Mouse (Mus musculus) heart, postnatal 0 days (tissue): ENCODE measurements around the gene Pdlim7. TPM values are rescaled to one million over a fixed set of nuclear protein-coding genes. Genes with fewer than 3 reads are reported as not detected.

Experiments used
- ATAC-seq: fragments of 200-750 bp; cut with Nextera tagmentation; 2 replicates; pipeline ENCODE4 v1.8.0; 2017; ENCODE audit warnings: low read depth, moderate number of reproducible peaks, moderate library complexity; ENCODE audit not compliant: insufficient read depth
- DNase-seq: peaks from one replicate; pipeline ENCODE4 v3.0.0-alpha.2; 2016; ENCODE audit warnings: low spot score
- H3K27ac ChIP-seq: fragments of 300-500 bp; sonication (generic); 2 replicates; pipeline ENCODE4 v1.5.1; 2014; ENCODE audit warnings: low read depth, mild to moderate bottlenecking
- H3K27me3 ChIP-seq: fragments of 300-500 bp; sonication (generic); 2 replicates; pipeline ENCODE4 v1.6.1; 2014; ENCODE audit warnings: low read length, mixed read lengths; ENCODE audit not compliant: control insufficient read depth, insufficient read depth
- H3K36me3 ChIP-seq: fragments of 300-500 bp; sonication (generic); replicated peaks from 2 replicates; pipeline ENCODE4 v1.6.1; 2014; ENCODE audit warnings: low read length, mixed read lengths; ENCODE audit not compliant: control insufficient read depth, insufficient read depth
- H3K4me1 ChIP-seq: fragments of 300-500 bp; sonication (generic); 2 replicates; pipeline ENCODE4 v1.6.1; 2014; ENCODE audit warnings: antibody characterized with exemption; ENCODE audit not compliant: control insufficient read depth, insufficient read depth
- H3K4me2 ChIP-seq: fragments of 300-500 bp; sonication (generic); 2 replicates; pipeline ENCODE4 v1.6.1; 2014; ENCODE audit warnings: low read depth, mild to moderate bottlenecking, low read length, moderate library complexity
- H3K4me3 ChIP-seq: fragments of 300-500 bp; sonication (generic); 2 replicates; pipeline ENCODE4 v1.5.1; 2014; ENCODE audit warnings: low read depth, low read length
- H3K9ac ChIP-seq: fragments of 300-500 bp; sonication (generic); replicated peaks from 2 replicates; pipeline ENCODE4 v1.6.1; 2014; ENCODE audit warnings: low read depth, low read length, mixed read lengths
- H3K9me3 ChIP-seq: fragments of 300-500 bp; sonication (generic); replicated peaks from 2 replicates; pipeline ENCODE4 v1.6.1; 2016; ENCODE audit warnings: low read length; ENCODE audit not compliant: control insufficient read depth
- CTCF ChIP-seq: IDR thresholded peaks from 2 replicates; pipeline ENCODE4 v1.5.1; 2016; ENCODE audit warnings: antibody characterized with exemption, control low read depth, low read depth
- EP300 ChIP-seq: IDR thresholded peaks from 2 replicates; pipeline ENCODE4 v1.6.1; 2016; ENCODE audit warnings: antibody characterized with exemption, low read depth
- WGBS: fragments of 180-500 bp; shearing (Covaris S2); extraction: QIAGEN DNeasy Blood & Tissue Kit; methylation state at CpG from one replicate; pipeline ENCODE4 v1.1.7; 2014; 5-methylcytosine and 5-hydroxymethylcytosine counted together
- microRNA-seq: library from miRNA; unstranded; fragments of <30 nt; microRNA quantifications from one replicate; pipeline ENCODE4, GENCODE M21; 2016
- polyA plus RNA-seq: library from polyadenylated mRNA; unstranded; fragments of >200 nt; fragmentation: Nextera tagmentation; extraction: Ambion mirVana; gene quantifications from 2 replicates; pipeline ENCODE4 v1.2.1, GENCODE M21; 2015
- total RNA-seq: library from RNA; depleted of rRNA; stranded (reverse); fragments of >200 nt; gene quantifications from 2 replicates; pipeline ENCODE4 v1.2.3, GENCODE M21; 2014; ENCODE audit warnings: low replicate concordance; rRNA removed

Pdlim7 gene
- total and polyA plus RNA-seq, 2 experiments from 2014 or later = 186 to 210 TPM

DNA sequence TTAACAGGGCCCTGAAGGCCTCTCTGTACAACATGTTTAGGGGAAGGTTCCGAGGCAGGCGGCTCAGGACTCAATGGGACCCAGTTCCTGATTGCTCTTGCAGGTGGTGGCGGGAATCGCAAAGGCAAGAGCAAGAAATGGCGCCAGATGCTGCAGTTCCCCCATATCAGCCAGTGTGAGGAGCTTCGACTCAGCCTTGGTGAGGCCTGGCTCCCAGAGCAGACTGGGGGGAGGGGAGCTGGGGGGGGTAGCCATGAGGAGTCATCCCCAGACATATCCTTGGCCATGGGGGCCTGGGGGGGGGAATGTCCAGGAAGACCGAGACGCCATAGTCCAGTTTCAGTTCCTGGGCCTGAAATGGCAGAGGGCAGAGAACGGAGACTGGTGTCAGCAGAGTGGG is 64.3 kb downstream of the Pdlim7 start:
- no peak overlapping the region for H3K9ac ChIP-seq
- no peaks in the 10 kb centered on the region for H3K9me3 ChIP-seq
- H3K4me1 ChIP-seq = peaks cover 52% of the 10 kb centered on the region
- TF ChIP-seq EP300 = no peak
- TF ChIP-seq CTCF = no peak
- H3K27me3 ChIP-seq = no peaks in the 10 kb centered on the region
- no peak overlapping the region for H3K4me2 ChIP-seq
- H3K36me3 ChIP-seq = peaks cover 41% of the 10 kb centered on the region
- H3K4me3 ChIP-seq = no peak overlapping the region
- H3K27ac ChIP-seq = no peak overlapping the region
- DNase-seq (no peak), ATAC-seq (no peak)
- 86% methylated on average over 9 of the region's 9 CpGs for WGBS

DNA sequence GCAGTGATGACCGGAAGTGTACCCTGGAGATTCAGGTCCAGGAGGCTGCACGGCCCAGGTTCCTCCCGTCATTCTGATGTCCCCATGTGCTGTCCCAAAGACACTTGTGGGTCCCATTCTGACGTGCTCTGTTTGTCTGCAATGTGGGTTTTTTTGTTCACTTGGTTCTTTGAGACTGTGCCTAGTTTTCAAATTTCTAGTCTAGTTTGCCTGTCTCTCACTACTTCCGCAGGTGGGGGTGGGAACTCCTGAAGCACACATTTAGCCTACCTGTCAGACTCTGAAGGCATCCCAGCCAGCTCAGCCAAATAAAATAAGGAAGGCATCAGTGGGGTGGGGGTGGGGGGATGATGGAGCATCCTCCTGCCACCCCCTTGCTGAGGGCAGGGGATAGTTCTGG is 65.3 kb downstream of the Pdlim7 start:
- Histone ChIP-seq H3K27ac (no peak overlapping the region), H3K4me3 (no peak overlapping the region), H3K27me3 (no peaks in the 10 kb centered on the region), H3K36me3 (peaks cover 31% of the 10 kb centered on the region), H3K4me2 (no peak overlapping the region), H3K9ac (no peak overlapping the region), H3K9me3 (no peaks in the 10 kb centered on the region), H3K4me1 (peaks cover 57% of the 10 kb centered on the region)
- 86% methylated on average over 5 of the region's 5 CpGs for WGBS
- no peak for TF ChIP-seq EP300
- TF ChIP-seq CTCF = no peak
- ATAC-seq = no peak
- DNase-seq = no peak

DNA sequence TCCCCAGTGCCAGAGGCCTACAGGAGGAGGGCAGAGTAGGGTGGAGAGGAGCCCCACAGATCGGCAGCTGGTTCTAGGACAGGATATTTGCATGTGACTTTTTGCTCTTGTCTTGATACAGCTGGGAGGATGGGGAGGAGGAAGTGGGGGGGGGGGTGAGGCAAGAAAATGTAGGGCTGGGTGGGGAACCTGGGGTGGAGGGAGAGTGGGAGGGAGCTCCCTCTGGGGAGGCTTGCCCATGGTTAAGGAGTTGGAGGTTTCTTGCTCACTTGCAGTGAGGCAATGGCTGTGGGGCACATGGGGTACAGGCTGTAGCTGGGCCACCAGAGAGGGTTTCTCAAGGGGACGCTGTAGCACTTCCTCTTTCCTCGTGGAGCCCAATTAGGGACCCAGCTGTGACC is 65.9 kb downstream of the Pdlim7 start:
- no peak overlapping the region; the same call in 1 of the 2 replicates for H3K27ac ChIP-seq
- H3K4me3 ChIP-seq = no peak overlapping the region
- DNase-seq (no peak), ATAC-seq (no peak)
- H3K4me2 ChIP-seq = peak overlapping the region; percentile 81; the same call in 1 of the 2 replicates
- WGBS = 38% methylated on average over 3 of the region's 3 CpGs
- TF ChIP-seq EP300 (no peak), CTCF (no peak)
- H3K9ac ChIP-seq = no peak overlapping the region
- peaks cover 57% of the 10 kb centered on the region for H3K4me1 ChIP-seq
- H3K9me3 ChIP-seq = no peaks in the 10 kb centered on the region
- H3K36me3 ChIP-seq = peaks cover 25% of the 10 kb centered on the region
- no peaks in the 10 kb centered on the region for H3K27me3 ChIP-seq

DNA sequence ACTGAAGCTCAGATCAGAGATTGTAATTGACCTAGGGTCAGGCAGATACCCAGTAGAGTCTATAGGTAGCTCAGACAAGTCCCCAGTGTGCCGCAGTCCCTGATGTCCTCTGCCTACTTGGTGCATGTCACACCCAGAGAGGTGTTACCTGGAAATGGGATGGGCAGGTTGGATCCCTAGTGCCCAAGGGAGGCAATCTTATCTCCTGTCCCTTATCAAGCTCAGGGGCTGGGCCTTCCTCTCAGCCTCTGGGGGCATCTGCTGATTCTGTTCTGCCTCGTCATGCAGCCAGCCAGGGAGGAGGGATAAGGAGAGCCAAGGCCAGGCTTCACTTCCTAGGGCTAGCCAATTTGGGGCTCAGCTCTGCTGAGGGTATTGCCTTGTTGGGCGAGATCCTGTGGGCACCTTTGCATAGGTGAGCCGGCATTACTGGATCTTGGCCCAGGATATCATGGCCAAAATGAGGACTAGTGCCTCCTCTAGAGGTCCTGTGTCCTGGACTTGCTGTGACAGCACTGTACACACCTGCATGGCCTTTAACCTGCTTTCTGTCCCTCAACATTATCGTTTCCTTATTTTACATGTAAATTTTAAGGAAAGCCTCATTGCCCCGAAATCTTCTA is 66.9 kb downstream of the Pdlim7 start:
- no peak for ATAC-seq
- Histone ChIP-seq H3K4me1 (peaks cover 50% of the 10 kb centered on the region), H3K27me3 (no peaks in the 10 kb centered on the region), H3K4me3 (peak overlapping the region; percentile 74), H3K9me3 (no peaks in the 10 kb centered on the region), H3K4me2 (peak overlapping the region; percentile 81), H3K36me3 (peaks cover 15% of the 10 kb centered on the region), H3K27ac (no peak overlapping the region), H3K9ac (peak overlapping the region; percentile 78; the same call in 1 of the 2 replicates)
- TF ChIP-seq EP300 = no peak
- no peak for TF ChIP-seq CTCF
- 70% methylated on average over 6 of the region's 6 CpGs for WGBS
- DNase-seq = no peak

Small RNAs within 50 kb of the gene (microRNA-seq; reads per million reads assigned to microRNA genes)
- gene Mir6943 = 0.54 reads per million
- 7.3 reads per million, percentile 26 among the genes with 10 or more reads in this experiment for gene Mir6944
- gene Mir6945 = 2.7 reads per million, percentile 11 among the genes with 10 or more reads in this experiment

Other genes with a start within 250 kb of the Pdlim7 start
- 161 and 188 TPM in 2 replicates for gene Prelid1, start 193.2 kb downstream of the Pdlim7 start, total RNA-seq
- gene Prelid1, start 193.2 kb downstream of the Pdlim7 start, polyA plus RNA-seq = 192 and 196 TPM in 2 replicates
- gene Rab24, start 191.7 kb downstream of the Pdlim7 start, total RNA-seq = 69.2 and 74.5 TPM in 2 replicates
- gene Rab24, start 191.7 kb downstream of the Pdlim7 start, polyA plus RNA-seq = 53.0 and 59.9 TPM in 2 replicates
- gene Mxd3, start 183.9 kb downstream of the Pdlim7 start, total RNA-seq = 24.8 and 33.1 TPM in 2 replicates
- 8.6 and 11.4 TPM in 2 replicates for gene Mxd3, start 183.9 kb downstream of the Pdlim7 start, polyA plus RNA-seq
- gene Lman2, start 150.9 kb downstream of the Pdlim7 start, total RNA-seq = 89.3 and 100 TPM in 2 replicates
- gene Lman2, start 150.9 kb downstream of the Pdlim7 start, polyA plus RNA-seq = 41.3 and 42.4 TPM in 2 replicates
- 0.46 and 1.1 TPM in 2 replicates for gene Rgs14, start 143.9 kb downstream of the Pdlim7 start, total RNA-seq
- gene Rgs14, start 143.9 kb downstream of the Pdlim7 start, polyA plus RNA-seq = 0.30 and 0.32 TPM in 2 replicates
- gene Slc34a1, start 115.5 kb downstream of the Pdlim7 start, total RNA-seq = not detected in 2 replicates
- not detected in 2 replicates for gene Slc34a1, start 115.5 kb downstream of the Pdlim7 start, polyA plus RNA-seq
- not detected in 2 replicates for gene Pfn3, start 98.4 kb downstream of the Pdlim7 start, total RNA-seq
- not detected in 2 replicates for gene Pfn3, start 98.4 kb downstream of the Pdlim7 start, polyA plus RNA-seq
- 0.12 TPM in 1 of 2 replicates, not detected in the other for gene F12, start 86.9 kb downstream of the Pdlim7 start, total RNA-seq
- gene F12, start 86.9 kb downstream of the Pdlim7 start, polyA plus RNA-seq = not detected in 2 replicates
- 27.2 and 44.4 TPM in 2 replicates for gene Grk6, start 68.6 kb downstream of the Pdlim7 start, total RNA-seq
- 10.7 TPM in 2 replicates for gene Grk6, start 68.6 kb downstream of the Pdlim7 start, polyA plus RNA-seq
- 3.6 and 8.2 TPM in 2 replicates for gene Prr7, start 49.4 kb downstream of the Pdlim7 start, total RNA-seq
- gene Prr7, start 49.4 kb downstream of the Pdlim7 start, polyA plus RNA-seq = 0.08 TPM in 1 of 2 replicates, not detected in the other
- 38.5 and 46.0 TPM in 2 replicates for gene Dbn1, start 25.6 kb downstream of the Pdlim7 start, total RNA-seq
- 30.2 and 30.9 TPM in 2 replicates for gene Dbn1, start 25.6 kb downstream of the Pdlim7 start, polyA plus RNA-seq
- gene Dok3, start 15.6 kb upstream of the Pdlim7 start, total RNA-seq = 2.7 and 2.8 TPM in 2 replicates
- 0.95 and 1.4 TPM in 2 replicates for gene Dok3, start 15.6 kb upstream of the Pdlim7 start, polyA plus RNA-seq
- 25.3 and 30.4 TPM in 2 replicates for gene Ddx41, start 23.0 kb upstream of the Pdlim7 start, total RNA-seq
- 16.3 and 17.3 TPM in 2 replicates for gene Ddx41, start 23.0 kb upstream of the Pdlim7 start, polyA plus RNA-seq
- gene Fam193b, start 57.4 kb upstream of the Pdlim7 start, total RNA-seq = 17.7 and 19.6 TPM in 2 replicates
- 9.5 and 10.3 TPM in 2 replicates for gene Fam193b, start 57.4 kb upstream of the Pdlim7 start, polyA plus RNA-seq
- gene Tmed9, start 60.1 kb upstream of the Pdlim7 start, total RNA-seq = 22.0 and 50.3 TPM in 2 replicates
- 78.6 and 82.0 TPM in 2 replicates for gene Tmed9, start 60.1 kb upstream of the Pdlim7 start, polyA plus RNA-seq
- gene B4galt7, start 86.2 kb upstream of the Pdlim7 start, total RNA-seq = 24.5 and 37.6 TPM in 2 replicates
- gene B4galt7, start 86.2 kb upstream of the Pdlim7 start, polyA plus RNA-seq = 15.7 and 17.3 TPM in 2 replicates
- gene Caml, start 109.3 kb upstream of the Pdlim7 start, total RNA-seq = 17.9 and 18.5 TPM in 2 replicates
- 30.9 and 31.0 TPM in 2 replicates for gene Caml, start 109.3 kb upstream of the Pdlim7 start, polyA plus RNA-seq
- gene Ddx46, start 121.4 kb upstream of the Pdlim7 start, total RNA-seq = 8.9 and 10.6 TPM in 2 replicates
- gene Ddx46, start 121.4 kb upstream of the Pdlim7 start, polyA plus RNA-seq = 13.1 and 14.3 TPM in 2 replicates
- 95.1 and 118 TPM in 2 replicates for gene B230219D22Rik, start 179.4 kb upstream of the Pdlim7 start, total RNA-seq
- 34.8 and 36.0 TPM in 2 replicates for gene B230219D22Rik, start 179.4 kb upstream of the Pdlim7 start, polyA plus RNA-seq
- gene Txndc15, start 201.0 kb upstream of the Pdlim7 start, total RNA-seq = 49.1 and 69.1 TPM in 2 replicates
- 65.0 and 65.8 TPM in 2 replicates for gene Txndc15, start 201.0 kb upstream of the Pdlim7 start, polyA plus RNA-seq
- gene Pcbd2, start 213.7 kb upstream of the Pdlim7 start, total RNA-seq = 12.1 and 25.1 TPM in 2 replicates
- gene Pcbd2, start 213.7 kb upstream of the Pdlim7 start, polyA plus RNA-seq = 54.7 and 63.5 TPM in 2 replicates